ENCODE assay signal across 8 mouse cellular contexts in the genomic region with DNA sequence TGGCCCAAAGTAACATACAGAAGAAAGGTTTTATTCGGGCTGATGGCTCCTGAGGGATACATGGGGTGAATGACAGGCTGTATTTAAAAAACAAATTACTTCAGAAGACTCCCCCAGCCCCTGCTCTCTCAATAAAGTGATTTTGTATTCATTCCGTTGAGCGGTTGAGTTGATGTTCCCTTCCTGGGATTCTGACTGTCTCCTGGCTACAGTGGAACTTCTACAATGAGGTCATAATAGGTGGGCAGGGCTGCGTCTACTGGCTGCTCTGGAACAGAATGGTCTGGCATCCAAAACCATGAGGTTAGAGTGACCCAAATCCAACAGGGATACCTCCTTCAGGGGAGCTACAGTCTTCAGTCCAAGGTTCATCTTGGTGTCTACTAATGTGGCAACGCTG. TPM values are rescaled to one million over a fixed set of nuclear protein-coding genes. Genes with fewer than 3 reads are reported as not detected.
DNase-seq lines count a peak whose midpoint lies in the region; ATAC-seq and TF ChIP-seq lines count a peak whose summit lies in the region.

Gene Med10 (plus strand): TSS at position 301 of the 400 bp plus-strand sequence.

- H3K9ac ChIP-seq in CH12.LX (ENCODE audit: insufficient read depth, low read depth), result no peak within 1 kb of the TSS
- no peak within 1 kb of the TSS for H3K9ac ChIP-seq in forebrain, embryonic 11.5 days (ENCODE audit: low read length)
- H3K9ac ChIP-seq in hindbrain, embryonic 14.5 days, result no peak within 1 kb of the TSS
- H3K9ac ChIP-seq in liver, embryonic 15.5 days, result no peak within 1 kb of the TSS

- no peak for TF ChIP-seq CTCF in CH12.LX (conservative IDR thresholded peaks at IDR 0.05 in 1 of 2, IDR thresholded peaks at IDR 0.05 in 1 of 2; ENCODE audit: low read depth in 2 of 2, low read length in 2 of 2)

- H3K79me2 ChIP-seq in CH12.LX (replicated peaks; ENCODE audit: control insufficient read depth, extremely low read depth, insufficient read depth, poor library complexity, severe bottlenecking), result no peaks in the 10 kb centered on the region

- WGBS in forebrain, embryonic 11.5 days, result 82% methylated on average over 5 of the region's 5 CpGs
- WGBS in hindbrain, embryonic 14.5 days, result 83% methylated on average over 5 of the region's 5 CpGs
- 65% methylated on average over 5 of the region's 5 CpGs for WGBS in liver, embryonic 15.5 days (ENCODE audit: insufficient replicate concordance)

- dilution Hi-C loops in CH12.LX (cut with MboI; ENCODE audit: extremely low pct_ligation_motif_present, extremely low pct_unique_long_range_greater_than_20kb, low sequenced_read_pairs), result no loop called here

- no peaks in the 10 kb centered on the region for H3K9me3 ChIP-seq in CH12.LX (replicated peaks; ENCODE audit: low read length)
- no peaks in the 10 kb centered on the region for H3K9me3 ChIP-seq in forebrain, embryonic 11.5 days (ENCODE audit: control insufficient read depth, low read length)
- no peaks in the 10 kb centered on the region for H3K9me3 ChIP-seq in hindbrain, embryonic 14.5 days (ENCODE audit: control insufficient read depth, low read length)
- no peaks in the 10 kb centered on the region for H3K9me3 ChIP-seq in liver, embryonic 15.5 days (replicated peaks)

- DNase-seq in frontal cortex, adult 2 months (ENCODE audit: extremely low spot score in 1 of 2, low spot score in 1 of 2), result no peak
- no peak for DNase-seq in frontal cortex, postnatal 36 days (ENCODE audit: low spot score in 2 of 2)
- no peak for DNase-seq in CH12.LX (ENCODE audit: extremely low read depth)
- DNase-seq in forebrain, embryonic 11.5 days (ENCODE audit: low spot score), result no peak
- no peak for DNase-seq in hindbrain, embryonic 14.5 days (ENCODE audit: low spot score)
- no peak for DNase-seq in natural killer cell, adult 2 months (ENCODE audit: low spot score in 2 of 2)
- DNase-seq in kidney, postnatal 36 days, result no peak

- H3K4me3 ChIP-seq in CH12.LX (replicated peaks in 1 of 3; ENCODE audit: low read depth in 2 of 3, low read length in 2 of 3, poor library complexity in 1 of 3), result no peak within 1 kb of the TSS
- no peak within 1 kb of the TSS for H3K4me3 ChIP-seq in forebrain, embryonic 11.5 days (ENCODE audit: low read depth, low read length)
- no peak within 1 kb of the TSS for H3K4me3 ChIP-seq in hindbrain, embryonic 14.5 days (replicated peaks; ENCODE audit: low read length)
- no peak within 1 kb of the TSS for H3K4me3 ChIP-seq in liver, embryonic 15.5 days (replicated peaks)

- no peak for TF ChIP-seq POLR2A in CH12.LX (IDR thresholded peaks at IDR 0.05; ENCODE audit: low read depth, low read length)

- no peak within 1 kb of the TSS for H3K27ac ChIP-seq in CH12.LX (ENCODE audit: insufficient read depth, low read depth)
- no peak within 1 kb of the TSS for H3K27ac ChIP-seq in forebrain, embryonic 11.5 days (ENCODE audit: low read depth, low read length)
- H3K27ac ChIP-seq in hindbrain, embryonic 14.5 days, result no peak within 1 kb of the TSS
- no peak within 1 kb of the TSS for H3K27ac ChIP-seq in liver, embryonic 15.5 days (replicated peaks)

- no peaks in the 10 kb centered on the region for H3K4me1 ChIP-seq in CH12.LX (ENCODE audit: control insufficient read depth in 1 of 2, insufficient read depth in 2 of 2)
- H3K4me1 ChIP-seq in forebrain, embryonic 11.5 days (replicated peaks; ENCODE audit: control insufficient read depth, insufficient read depth, low read length), result no peaks in the 10 kb centered on the region
- no peaks in the 10 kb centered on the region for H3K4me1 ChIP-seq in hindbrain, embryonic 14.5 days (replicated peaks; ENCODE audit: control insufficient read depth, insufficient read depth, low read length)
- H3K4me1 ChIP-seq in liver, embryonic 15.5 days (replicated peaks), result no peaks in the 10 kb centered on the region

- ATAC-seq in forebrain, embryonic 11.5 days (replicated peaks; ENCODE audit: low FRiP score), result no peak
- no peak for ATAC-seq in hindbrain, embryonic 14.5 days (ENCODE audit: low FRiP score)
- no peak for ATAC-seq in liver, embryonic 15.5 days (ENCODE audit: insufficient read depth)

- in situ Hi-C loops in CH12.LX (cut with MboI; ENCODE audit: low pct_ligation_motif_present, low pct_unique_long_range_greater_than_20kb, low sequenced_read_pairs), result loop anchor here (25.0 kb wide), 1 partner anchor 1215 kb away; the partner anchor contains the start of genes 1700001L19Rik, Fastkd3 and Mtrr

- H3K27me3 ChIP-seq in CH12.LX (replicated peaks), result peaks cover 49% of the 10 kb centered on the region
- H3K27me3 ChIP-seq in forebrain, embryonic 11.5 days (ENCODE audit: control insufficient read depth, insufficient read depth, low read length), result no peaks in the 10 kb centered on the region
- no peaks in the 10 kb centered on the region for H3K27me3 ChIP-seq in hindbrain, embryonic 14.5 days (ENCODE audit: control insufficient read depth, insufficient read depth, low read length)
- H3K27me3 ChIP-seq in liver, embryonic 15.5 days, result no peaks in the 10 kb centered on the region

- no peaks in the 10 kb centered on the region for H3K36me3 ChIP-seq in CH12.LX (replicated peaks in 1 of 2; ENCODE audit: control insufficient read depth in 1 of 2, insufficient read depth in 1 of 2, low read length in 1 of 2)
- no peaks in the 10 kb centered on the region for H3K36me3 ChIP-seq in forebrain, embryonic 11.5 days (ENCODE audit: control insufficient read depth, insufficient read depth, low read length)
- H3K36me3 ChIP-seq in hindbrain, embryonic 14.5 days (replicated peaks; ENCODE audit: control insufficient read depth, insufficient read depth), result no peaks in the 10 kb centered on the region
- no peaks in the 10 kb centered on the region for H3K36me3 ChIP-seq in liver, embryonic 15.5 days (replicated peaks)

- no peak for TF ChIP-seq RAD21 in CH12.LX (IDR thresholded peaks at IDR 0.05; ENCODE audit: low read depth, low read length)

- no peak for TF ChIP-seq EP300 in CH12.LX (IDR thresholded peaks at IDR 0.05; ENCODE audit: low read length)

- no peak within 1 kb of the TSS for H3K4me2 ChIP-seq in CH12.LX (ENCODE audit: insufficient read depth, low read depth, poor library complexity, severe bottlenecking)
- no peak within 1 kb of the TSS for H3K4me2 ChIP-seq in forebrain, embryonic 11.5 days (ENCODE audit: low read depth, low read length, severe bottlenecking)
- no peak within 1 kb of the TSS for H3K4me2 ChIP-seq in hindbrain, embryonic 14.5 days (replicated peaks)
- H3K4me2 ChIP-seq in liver, embryonic 15.5 days, result no peak within 1 kb of the TSS

TF ChIP-seq in CH12.LX, 34 proteins besides CTCF, POLR2A, EP300 and RAD21:
- TF ChIP-seq ZNF384 (IDR thresholded peaks at IDR 0.05; ENCODE audit: low read depth, low read length) (no peak), GABPA (IDR thresholded peaks at IDR 0.05; ENCODE audit: insufficient replicate concordance, low read depth, low read length) (no peak), UBTF (IDR thresholded peaks at IDR 0.05; ENCODE audit: low read depth, low read length) (no peak), MAFK (IDR thresholded peaks at IDR 0.05; ENCODE audit: insufficient replicate concordance, low read length) (no peak)

RNA-seq across cellular contexts. Expression of gene Med10, which starts in this region (rescaled TPM):
- polyA plus RNA-seq in frontal cortex, adult 2 months (2012; rRNA removed), result 56.5 and 65.3 TPM in 2 replicates
- total RNA-seq in CH12.LX (2012; rRNA removed) (58.6 and 65.8 TPM in 2 replicates), CH12.LX (2014; rRNA removed) (72.6 and 74.7 TPM in 2 replicates)
- 78.4 and 78.7 TPM in 2 replicates for polyA plus RNA-seq in CH12.LX (2012; ENCODE audit: insufficient read length, low read depth)
- polyA plus RNA-seq in forebrain, embryonic 11.5 days (2014; fragmentation: Nextera tagmentation; extraction: Ambion mirVana), result 163 and 180 TPM in 2 replicates
- 140 and 150 TPM in 2 replicates for polyA plus RNA-seq in hindbrain, embryonic 14.5 days (2014; fragmentation: Nextera tagmentation; extraction: Ambion mirVana)
- 39.0 and 41.7 TPM in 2 replicates for polyA plus RNA-seq in liver, embryonic 15.5 days (2015; fragmentation: Nextera tagmentation; extraction: Ambion mirVana)
